Mouse (Mus musculus): ENCODE results near the gene Ephx4. TPM values are rescaled to one million over a fixed set of nuclear protein-coding genes. Genes with fewer than 3 reads are reported as not detected.
"Not testable (repeated sequence)": the region's sequence is repeated elsewhere in the genome, so short reads cannot be mapped to it uniquely, and the experiment has no call there.

Ephx4 gene
- 1.5 TPM in 2 replicates for polyA plus RNA-seq (2016; fragmentation: Nextera tagmentation; extraction: Ambion mirVana)

DNA sequence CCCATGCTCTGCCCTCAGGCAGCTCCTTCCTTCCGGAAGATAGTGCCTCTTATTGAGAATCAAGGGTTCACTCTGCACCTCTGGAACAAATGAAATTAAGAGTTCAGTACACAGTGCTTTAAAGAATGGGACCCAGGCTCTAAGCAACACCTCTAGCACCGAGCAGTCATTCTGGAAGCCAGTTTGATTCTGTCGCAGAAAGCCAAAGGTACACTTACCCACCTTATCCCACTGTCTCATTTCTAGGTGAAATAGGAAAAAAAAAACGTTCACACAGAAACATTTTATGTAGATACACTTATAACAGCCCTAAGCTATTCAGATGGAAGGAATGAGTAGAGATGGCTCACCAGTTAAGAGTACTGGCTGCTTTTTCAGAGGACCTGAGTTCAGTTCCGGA is at the start of gene Ephx4:
Gene Ephx4 (plus strand): TSS at position 301 of the 400 bp plus-strand sequence.
- Histone ChIP-seq H3K4me2 (replicated peaks) (peak within 1 kb of the TSS; percentile 98), H3K4me3 (peak within 1 kb of the TSS; percentile 58), H3K4me1 (0 out of 2 replicates have a peak, but pooled peaks cover 4% of the 10 kb centered on the region), H3K27ac (no peak within 1 kb of the TSS), H3K9ac (peak within 1 kb of the TSS; percentile 61), H3K36me3 (no peaks in the 10 kb centered on the region), H3K9me3 (no peaks in the 10 kb centered on the region), H3K27me3 (replicated peaks) (peaks cover 27% of the 10 kb centered on the region)
- ATAC-seq (ENCODE audit: low FRiP score, low read depth): no peak
- WGBS: 21% methylated on average over 5 of the region's 5 CpGs

GRCm38 (mm10) chr5:107353981-107354380 is 48.6 kb upstream of the Ephx4 start:
- no peak for ATAC-seq (ENCODE audit: low FRiP score, low read depth)

GRCm38 (mm10) chr5:107355801-107356200 is 46.7 kb upstream of the Ephx4 start:
- 44% methylated on average over 1 of the region's 1 CpGs for WGBS

More at GRCm38 (mm10) chr5:107353981-107354380, 48.6 kb upstream of the Ephx4 start:
- 71% methylated on average over 3 of the region's 3 CpGs for WGBS
- Histone ChIP-seq H3K36me3 (no peaks in the 10 kb centered on the region), H3K27me3 (replicated peaks) (no peaks in the 10 kb centered on the region), H3K4me2 (replicated peaks) (no peak overlapping the region), H3K9ac (no peak overlapping the region), H3K4me3 (no peak overlapping the region), H3K4me1 (no peaks in the 10 kb centered on the region), H3K27ac (no peak overlapping the region), H3K9me3 (no peaks in the 10 kb centered on the region)

GRCm38 (mm10) chr5:107357723-107358122 is 44.8 kb upstream of the Ephx4 start:
- no peak for ATAC-seq (ENCODE audit: low FRiP score, low read depth)
- no peak overlapping the region for H3K27ac ChIP-seq
- no peak overlapping the region for H3K4me2 ChIP-seq (replicated peaks)
- peaks cover 3% of the 10 kb centered on the region; the same call in 1 of the 2 replicates for H3K4me1 ChIP-seq
- H3K9me3 ChIP-seq: no peaks in the 10 kb centered on the region
- no peak overlapping the region for H3K4me3 ChIP-seq
- 88% methylated on average over 8 of the region's 8 CpGs for WGBS
- H3K9ac ChIP-seq: no peak overlapping the region
- no peaks in the 10 kb centered on the region for H3K36me3 ChIP-seq
- H3K27me3 ChIP-seq (replicated peaks): no peaks in the 10 kb centered on the region

More at GRCm38 (mm10) chr5:107355801-107356200, 46.7 kb upstream of the Ephx4 start:
- no peak overlapping the region for H3K27ac ChIP-seq
- no peak overlapping the region for H3K9ac ChIP-seq
- H3K4me1 ChIP-seq: peaks cover 3% of the 10 kb centered on the region; the same call in 1 of the 2 replicates
- H3K9me3 ChIP-seq: no peaks in the 10 kb centered on the region
- no peak for ATAC-seq (ENCODE audit: low FRiP score, low read depth)
- no peak overlapping the region for H3K4me3 ChIP-seq
- no peaks in the 10 kb centered on the region for H3K36me3 ChIP-seq
- H3K27me3 ChIP-seq (replicated peaks): no peaks in the 10 kb centered on the region
- no peak overlapping the region for H3K4me2 ChIP-seq (replicated peaks)

DNA sequence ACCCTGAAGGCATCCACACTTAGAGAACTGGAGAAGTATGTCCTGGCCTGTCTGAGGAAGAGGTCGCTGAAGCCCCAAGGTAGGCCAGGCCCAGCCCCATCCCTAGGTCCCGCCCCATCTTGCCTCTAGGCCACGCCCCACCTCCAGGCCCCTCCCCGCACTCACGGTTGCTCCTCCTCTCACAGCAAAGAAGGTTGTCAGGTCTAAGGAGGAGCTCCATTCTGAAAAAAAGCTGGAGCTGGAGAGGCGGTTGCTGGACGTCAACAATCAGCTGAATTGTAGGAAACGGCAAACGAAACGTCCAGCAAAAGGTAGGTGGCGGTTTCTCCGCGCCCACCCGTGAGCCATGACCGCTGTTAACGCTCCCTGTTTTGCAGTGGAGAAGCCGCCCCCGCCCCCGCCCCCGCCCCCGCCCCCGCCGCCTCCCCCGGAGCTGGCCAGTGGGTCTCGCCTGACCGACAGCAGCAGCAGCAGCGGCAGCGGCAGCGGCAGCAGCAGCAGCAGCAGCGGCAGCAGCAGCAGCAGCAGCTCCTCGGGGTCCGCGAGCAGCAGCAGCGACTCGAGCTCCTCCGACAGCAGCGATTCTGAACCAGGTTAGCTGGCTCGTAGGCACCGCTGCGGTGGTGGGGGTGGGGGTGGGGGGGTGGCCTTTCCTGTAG is 43.0 kb upstream of the Ephx4 start:
- Histone ChIP-seq H3K9ac (peak overlapping the region; percentile 64), H3K27ac (peak overlapping the region; percentile 74), H3K27me3 (replicated peaks) (no peaks in the 10 kb centered on the region), H3K36me3 (no peaks in the 10 kb centered on the region), H3K9me3 (no peaks in the 10 kb centered on the region), H3K4me1 (peaks cover 3% of the 10 kb centered on the region; the same call in 1 of the 2 replicates), H3K4me3 (peak overlapping the region; percentile 64), H3K4me2 (replicated peaks) (peak overlapping the region; percentile 62)
- WGBS: 0% methylated on average over 36 of the region's 40 CpGs
- ATAC-seq (ENCODE audit: low FRiP score, low read depth): peak; percentile 97

DNA sequence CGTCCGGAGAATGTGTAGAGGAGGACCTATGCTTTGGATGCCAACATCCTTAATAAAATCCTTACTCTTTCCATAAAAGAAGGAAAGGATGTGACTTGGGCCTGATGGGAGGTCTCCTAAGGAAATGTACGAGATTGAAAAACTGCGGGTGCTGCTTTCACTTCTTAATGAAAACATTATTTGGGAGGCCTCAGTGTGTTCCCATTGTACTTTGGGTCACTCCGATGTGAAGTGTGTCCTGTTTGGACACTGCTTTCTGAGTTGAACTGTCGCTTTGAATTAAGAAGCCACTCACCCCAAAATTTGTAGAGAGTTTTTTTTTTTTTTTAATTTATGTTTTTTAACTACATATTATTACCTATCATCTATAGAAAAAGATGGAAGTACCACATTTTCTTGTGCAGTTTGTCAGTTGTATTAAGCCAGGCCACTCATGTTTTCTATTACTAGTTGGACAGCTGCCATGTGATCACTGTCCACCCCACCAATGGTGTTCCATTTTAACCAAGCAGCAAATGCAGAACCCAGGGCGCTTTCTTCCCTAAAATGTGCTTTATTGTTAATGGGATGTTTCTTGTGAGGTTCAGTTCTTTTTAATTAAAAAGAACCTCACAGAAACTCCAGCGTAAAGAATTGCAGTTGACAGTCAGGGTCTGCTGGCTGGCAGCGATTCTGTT is 42.3 kb upstream of the Ephx4 start:
- Histone ChIP-seq H3K4me2 (replicated peaks) (peak overlapping the region; percentile 62), H3K27ac (peak overlapping the region; percentile 74; the same call in 1 of the 2 replicates), H3K36me3 (no peaks in the 10 kb centered on the region), H3K4me3 (peak overlapping the region; percentile 64), H3K9ac (peak overlapping the region; percentile 64), H3K27me3 (replicated peaks) (no peaks in the 10 kb centered on the region), H3K4me1 (peaks cover 3% of the 10 kb centered on the region; the same call in 1 of the 2 replicates), H3K9me3 (no peaks in the 10 kb centered on the region)
- WGBS: 22% methylated on average over 9 of the region's 9 CpGs
- ATAC-seq (ENCODE audit: low FRiP score, low read depth): peak; percentile 8; the same call in 1 of the 2 replicates

DNA sequence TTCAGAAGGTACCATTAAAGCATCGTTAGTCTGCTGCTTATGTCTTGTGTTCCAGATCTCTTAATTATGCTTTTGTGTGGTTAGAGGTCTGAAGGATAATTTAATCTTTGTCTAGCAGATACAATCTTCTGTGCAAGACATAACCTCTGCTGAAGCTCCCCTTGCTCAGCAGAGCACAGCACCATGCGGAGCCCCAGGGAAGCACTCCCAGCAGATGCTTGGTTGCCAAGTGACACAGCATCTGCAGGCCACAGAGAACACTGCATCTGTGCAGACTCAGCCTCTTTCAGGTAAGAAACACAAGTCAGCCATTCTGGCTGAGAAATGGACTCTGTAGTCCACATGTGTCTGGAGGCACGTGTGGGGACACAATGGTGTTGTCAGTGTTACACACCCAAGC is 32.5 kb upstream of the Ephx4 start:
- Histone ChIP-seq H3K9ac (no peak overlapping the region), H3K4me2 (replicated peaks) (no peak overlapping the region), H3K27me3 (replicated peaks) (no peaks in the 10 kb centered on the region), H3K4me3 (no peak overlapping the region), H3K36me3 (no peaks in the 10 kb centered on the region), H3K4me1 (no peaks in the 10 kb centered on the region), H3K27ac (no peak overlapping the region), H3K9me3 (no peaks in the 10 kb centered on the region)
- 77% methylated on average over 3 of the region's 3 CpGs for WGBS
- ATAC-seq (ENCODE audit: low FRiP score, low read depth): 0 out of 2 replicates have a peak, but pooled peaks have one; percentile 50

DNA sequence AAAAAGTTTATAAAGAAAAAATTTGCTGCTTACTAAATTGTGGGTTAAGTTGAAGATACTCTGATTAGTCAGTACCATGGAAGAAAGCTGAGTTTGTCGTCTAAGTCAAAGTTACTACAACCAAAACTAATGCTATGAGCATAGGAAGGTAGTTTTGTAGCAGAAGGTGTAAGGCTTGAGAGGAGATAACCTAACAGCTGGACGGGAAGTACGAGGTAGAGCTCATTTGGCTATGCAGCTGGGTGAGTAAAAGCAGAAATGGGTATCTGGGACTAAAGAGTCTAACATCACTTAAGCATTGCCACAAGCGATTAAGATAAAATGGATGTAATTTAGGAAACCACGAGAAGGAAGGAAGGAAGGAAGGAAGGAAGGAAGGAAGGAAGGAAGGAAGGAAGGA is 31.2 kb upstream of the Ephx4 start:
- H3K27me3 ChIP-seq (replicated peaks): no peaks in the 10 kb centered on the region
- no peak overlapping the region for H3K9ac ChIP-seq
- no peaks in the 10 kb centered on the region for H3K4me1 ChIP-seq
- ATAC-seq (ENCODE audit: low FRiP score, low read depth): no peak
- H3K36me3 ChIP-seq: no peaks in the 10 kb centered on the region
- no peak overlapping the region for H3K27ac ChIP-seq
- no peak overlapping the region for H3K4me2 ChIP-seq (replicated peaks)
- 87% methylated on average over 5 of the region's 5 CpGs for WGBS
- H3K4me3 ChIP-seq: no peak overlapping the region
- no peaks in the 10 kb centered on the region for H3K9me3 ChIP-seq

- H3K27ac ChIP-seq: no peak overlapping the region
- 92% methylated on average over 4 of the region's 4 CpGs for WGBS
- H3K4me2 ChIP-seq (replicated peaks): no peak overlapping the region
- no peaks in the 10 kb centered on the region for H3K4me1 ChIP-seq
- no peaks in the 10 kb centered on the region for H3K27me3 ChIP-seq (replicated peaks)
- H3K36me3 ChIP-seq: no peaks in the 10 kb centered on the region; the same call in 1 of the 2 replicates
- no peaks in the 10 kb centered on the region for H3K9me3 ChIP-seq
- ATAC-seq (ENCODE audit: low FRiP score, low read depth): no peak
- no peak overlapping the region for H3K4me3 ChIP-seq
- H3K9ac ChIP-seq: no peak overlapping the region
These were observed 29.3 kb upstream of the Ephx4 start for GRCm38 (mm10) chr5:107373256-107373655.

DNA sequence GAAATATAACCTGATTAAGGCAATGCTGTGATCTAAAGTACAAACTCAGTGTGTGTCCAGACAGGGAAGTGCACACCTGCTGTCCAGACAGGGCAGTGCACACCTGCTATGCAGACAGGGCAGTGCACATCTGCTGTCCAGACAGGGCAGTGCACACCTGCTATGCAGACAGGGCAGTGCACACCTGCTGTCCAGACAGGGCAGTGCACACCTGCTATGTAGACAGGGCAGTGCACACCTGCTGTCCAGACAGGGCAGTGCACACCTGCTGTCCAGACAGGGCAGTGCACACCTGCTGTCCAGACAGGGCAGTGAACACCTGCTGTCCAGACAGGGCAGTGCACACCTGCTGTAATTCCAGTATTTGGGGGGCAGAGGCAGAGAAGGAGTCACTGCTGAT is 16.1 kb upstream of the Ephx4 start:
- H3K4me2 ChIP-seq (replicated peaks); H3K9ac ChIP-seq; ATAC-seq (ENCODE audit: low FRiP score, low read depth): not testable (repeated sequence)

GRCm38 (mm10) chr5:107387788-107388187 is 14.7 kb upstream of the Ephx4 start:
- ATAC-seq (ENCODE audit: low FRiP score, low read depth): no peak
- Histone ChIP-seq H3K9ac (no peak overlapping the region), H3K36me3 (no peaks in the 10 kb centered on the region), H3K9me3 (no peaks in the 10 kb centered on the region), H3K4me1 (no peaks in the 10 kb centered on the region), H3K4me3 (no peak overlapping the region), H3K27ac (no peak overlapping the region), H3K27me3 (replicated peaks) (no peaks in the 10 kb centered on the region), H3K4me2 (replicated peaks) (no peak overlapping the region)
- WGBS: 91% methylated on average over 1 of the region's 1 CpGs

More for the DNA sequence above, 16.1 kb upstream of the Ephx4 start:
- not testable (repeated sequence) for H3K9me3 ChIP-seq; H3K4me1 ChIP-seq; H3K27me3 ChIP-seq (replicated peaks); H3K4me3 ChIP-seq; H3K27ac ChIP-seq; H3K36me3 ChIP-seq

- WGBS: 90% methylated on average over 2 of the region's 2 CpGs
- ATAC-seq (ENCODE audit: low FRiP score, low read depth): no peak
These were observed 13.2 kb upstream of the Ephx4 start for GRCm38 (mm10) chr5:107389373-107389772.

More at GRCm38 (mm10) chr5:107389373-107389772, 13.2 kb upstream of the Ephx4 start:
- Histone ChIP-seq H3K9ac (no peak overlapping the region), H3K9me3 (no peaks in the 10 kb centered on the region), H3K27me3 (replicated peaks) (no peaks in the 10 kb centered on the region), H3K27ac (no peak overlapping the region), H3K4me2 (replicated peaks) (no peak overlapping the region), H3K4me3 (no peak overlapping the region), H3K36me3 (no peaks in the 10 kb centered on the region), H3K4me1 (no peaks in the 10 kb centered on the region)

Data from neural tube, embryonic 12.5 days (tissue).